Mouse (Mus musculus) heart, postnatal 14 days (tissue): ENCODE measurements at regions not wholly inside any gene's neighbourhood (a gene's known extent, or its start where the extent isn't known, plus 50 kb on each side); places are given as distances from the start of the nearest gene placed in this dataset.

Experiments
- DNase-seq, 2 experiments: peaks; one replicate each; pipeline ENCODE4 v3.0.0; 2021 to 2022
- intact Hi-C: fragments of 180-260 bp; cut with DNase I; formaldehyde crosslinking; loops from one replicate; pipeline ENCODE4 v1.15.1; 2025

- intact Hi-C loops, result no loop called here
Measured at GRCm38 (mm10) chr7:34587239-34587638, 69.3 kb downstream of the Kctd15 start.

DNA sequence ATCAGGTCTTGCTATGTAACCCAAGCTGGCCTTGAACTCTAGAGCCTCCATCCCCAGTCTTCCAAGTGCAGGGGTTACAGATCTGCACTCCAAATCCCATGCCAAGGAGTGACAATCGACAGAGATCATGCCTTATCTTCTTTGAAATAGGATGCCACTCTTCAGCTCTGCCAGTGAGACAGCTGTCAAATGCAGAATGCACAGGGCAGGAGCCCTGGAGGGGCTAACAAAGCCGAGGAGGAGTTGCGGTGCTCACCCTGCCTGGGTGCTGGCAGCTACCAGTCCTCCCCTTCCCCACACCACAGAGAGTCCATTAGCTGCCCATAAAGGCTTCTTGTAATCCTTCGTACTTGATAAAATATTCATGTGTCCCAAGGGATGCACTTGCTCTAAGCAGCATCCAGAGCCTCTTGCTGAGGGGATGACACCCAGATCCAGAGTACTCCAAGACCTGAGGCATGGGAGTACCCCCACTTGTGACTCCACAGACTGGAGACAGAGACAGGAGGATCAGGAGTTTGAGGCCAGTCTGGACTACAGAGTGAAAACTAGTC is 71.1 kb downstream of the Kctd15 start:
- intact Hi-C loops, result no loop called here
- no peak for DNase-seq

More at GRCm38 (mm10) chr7:34587239-34587638, 69.3 kb downstream of the Kctd15 start:
- DNase-seq, result no peak

- intact Hi-C loops, result no loop called here
- DNase-seq, result no peak
Measured at GRCm38 (mm10) chr7:34584870-34585269, 71.7 kb downstream of the Kctd15 start.

- intact Hi-C loops, result no loop called here
- DNase-seq, result no peak
Measured at GRCm38 (mm10) chr7:34580866-34581265, 75.7 kb downstream of the Kctd15 start.

DNA sequence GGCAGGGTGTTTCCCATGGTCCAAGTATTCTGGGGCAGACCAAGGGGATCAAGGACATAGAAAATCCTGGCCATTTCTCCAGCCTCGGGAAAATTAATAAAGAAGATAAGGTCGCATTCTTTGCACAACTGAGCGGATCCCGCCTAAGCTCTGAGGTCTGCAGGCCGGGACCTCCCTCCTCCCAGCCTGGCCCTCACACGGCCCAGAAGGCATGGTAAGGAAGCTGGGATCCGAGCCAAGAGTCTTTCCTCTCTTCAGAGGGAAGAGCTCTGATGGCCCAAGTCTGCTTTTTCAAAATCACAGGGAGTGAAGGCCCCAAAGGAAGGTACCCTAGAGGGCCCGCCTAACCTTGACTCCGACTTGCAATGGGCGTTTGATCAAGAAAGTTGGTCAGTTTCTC is 85.2 kb downstream of the Kctd15 start:
- intact Hi-C loops, result loop anchor here (5.0 kb wide), 1 partner anchor 86 kb away; the partner anchor contains the start of gene Kctd15

DNA sequence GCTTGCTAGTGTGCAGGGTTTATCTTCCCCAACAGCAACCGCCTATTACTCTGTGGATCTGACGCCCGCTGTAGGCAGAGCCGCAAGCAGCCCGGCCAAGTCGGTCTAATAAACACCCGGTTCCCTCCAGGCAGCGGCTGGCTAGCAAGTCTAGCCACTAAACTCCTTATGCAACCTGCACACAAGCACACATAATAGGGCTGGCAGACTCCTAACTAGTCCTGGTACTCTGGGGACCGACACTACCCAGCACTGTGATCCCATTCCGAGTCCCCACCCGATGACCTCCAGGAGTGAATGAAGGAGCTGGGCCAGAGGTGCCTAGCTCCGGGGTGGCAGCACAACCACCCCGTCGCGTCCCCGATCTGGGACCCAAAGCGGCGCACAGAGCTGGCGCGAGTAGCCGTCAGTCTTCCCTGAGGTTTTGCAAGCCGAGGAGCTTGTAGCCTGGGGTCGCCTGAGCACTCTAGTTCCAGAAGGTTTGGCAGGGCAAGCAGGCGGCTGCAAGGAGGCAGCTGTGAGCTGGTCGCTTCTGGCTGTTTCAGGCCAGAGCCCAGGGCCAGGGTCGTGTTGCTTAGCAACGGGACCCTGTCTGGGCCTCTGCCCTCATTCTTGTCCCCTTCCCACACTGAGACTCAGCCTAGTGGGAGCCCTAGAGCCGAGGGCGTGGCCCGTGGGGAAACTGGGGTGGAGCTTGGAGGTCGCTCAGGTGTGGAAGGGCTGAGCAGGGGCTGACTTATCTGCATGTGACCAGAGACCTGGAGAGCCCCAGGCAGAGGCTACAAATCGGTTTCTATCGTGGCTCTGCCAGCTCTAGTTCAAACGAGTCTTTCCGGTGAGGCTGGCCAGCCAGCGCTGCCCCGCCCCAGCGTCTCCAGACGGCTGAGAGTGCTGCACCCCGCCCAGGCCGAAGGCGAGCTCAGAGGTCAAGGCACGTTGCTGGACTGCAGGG is 86.1 kb downstream of the Kctd15 start:
- intact Hi-C loops, result loop anchor here (5.0 kb wide), 1 partner anchor 87 kb away; the partner anchor contains the start of gene Kctd15
- peak; percentile 71 to 74 for DNase-seq

More for the DNA sequence above, 85.2 kb downstream of the Kctd15 start:
- peak; percentile 52 to 64 for DNase-seq

DNA sequence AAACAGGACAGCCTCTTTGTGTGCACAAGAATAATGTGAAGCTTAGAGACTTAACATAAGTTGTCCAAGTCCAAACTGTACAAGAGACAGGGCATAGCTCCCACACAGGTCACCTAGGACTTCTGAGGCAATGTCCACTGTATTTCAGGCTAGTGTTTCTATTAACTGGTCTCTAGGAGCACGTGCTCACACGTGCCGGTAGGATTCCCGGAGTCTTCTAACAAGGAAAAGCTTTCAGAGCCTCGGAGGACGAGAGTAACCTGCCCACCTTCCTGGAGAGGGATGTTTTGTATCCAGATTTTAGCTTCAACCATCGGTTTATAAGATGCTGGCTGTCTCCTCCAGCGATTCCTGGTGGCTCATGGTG is 86.8 kb downstream of the Kctd15 start:
- DNase-seq, result no peak
- intact Hi-C loops, result loop anchor here (5.0 kb wide), 1 partner anchor 88 kb away; the partner anchor contains the start of gene Kctd15

- intact Hi-C loops, result no loop called here
- no peak for DNase-seq
Measured at GRCm38 (mm10) chr7:34567575-34567974, 89.0 kb downstream of the Kctd15 start.

GRCm38 (mm10) chr7:34562160-34562559 is 94.4 kb downstream of the Kctd15 start:
- intact Hi-C loops, result no loop called here
- DNase-seq, result no peak

DNA sequence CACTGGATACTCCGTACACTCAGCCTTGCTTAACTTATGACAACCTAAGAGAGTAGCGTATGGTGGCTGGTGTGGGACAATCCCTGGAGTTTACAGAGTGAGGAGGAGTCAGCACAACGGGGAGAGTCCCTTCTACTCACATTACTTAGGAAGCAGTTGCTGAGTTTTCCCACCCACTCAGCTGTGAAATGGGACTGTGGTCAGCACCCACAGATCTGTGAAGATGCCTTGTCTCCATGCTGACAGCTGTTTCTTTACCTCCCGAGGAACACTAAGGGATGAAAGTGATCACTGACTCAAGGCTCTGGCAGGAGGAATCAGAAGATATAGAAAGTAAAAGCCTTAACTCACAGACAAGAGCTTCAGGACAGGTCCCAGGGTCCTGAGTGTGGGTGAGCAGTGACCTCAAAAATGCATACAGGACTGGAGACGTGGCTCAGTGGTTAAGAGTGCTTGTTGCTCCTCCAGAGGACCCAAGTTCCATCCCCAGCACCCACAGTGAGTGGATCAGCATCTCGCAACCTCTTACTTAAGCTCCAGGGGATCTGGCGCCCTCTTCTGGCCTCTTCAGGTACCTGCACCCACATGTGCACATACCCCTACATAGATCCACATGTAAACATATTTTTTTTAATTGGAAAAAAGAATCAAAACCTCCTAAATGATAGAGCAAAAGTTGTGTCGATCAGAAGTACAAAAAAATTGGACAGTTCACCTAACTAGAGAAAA is 97.8 kb downstream of the Kctd15 start:
- no peak for DNase-seq
- intact Hi-C loops, result no loop called here

DNA sequence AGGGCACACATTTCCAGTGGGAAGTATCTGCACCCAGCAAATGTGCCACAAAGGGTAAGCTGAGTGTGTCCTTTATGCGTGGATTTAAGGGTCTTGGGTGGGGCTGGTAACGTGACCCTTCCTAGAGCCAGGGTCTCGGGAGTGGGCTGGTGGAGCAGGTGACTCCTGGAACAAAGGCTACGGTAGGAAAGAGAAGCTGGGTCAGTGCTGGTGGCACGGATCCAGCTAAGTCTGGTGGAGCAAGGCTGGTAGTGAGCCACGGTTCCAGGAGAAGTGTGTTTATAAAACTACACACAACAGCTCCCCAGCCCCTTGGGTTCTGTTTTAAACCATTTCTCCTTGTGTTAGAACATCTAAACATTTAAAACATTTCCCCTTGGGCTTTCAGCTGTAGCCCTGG is 101.3 kb downstream of the Kctd15 start:
- intact Hi-C loops, result no loop called here
- peak in 1 of 2 experiments; percentile 19 for DNase-seq

GRCm38 (mm10) chr7:34546609-34547316 is 109.8 kb downstream of the Kctd15 start:
- intact Hi-C loops, result no loop called here

GRCm38 (mm10) chr7:34545906-34546305 is 110.6 kb downstream of the Kctd15 start:
- intact Hi-C loops, result no loop called here
- DNase-seq, result no peak

More at GRCm38 (mm10) chr7:34546609-34547316, 109.8 kb downstream of the Kctd15 start:
- no peak for DNase-seq

DNA sequence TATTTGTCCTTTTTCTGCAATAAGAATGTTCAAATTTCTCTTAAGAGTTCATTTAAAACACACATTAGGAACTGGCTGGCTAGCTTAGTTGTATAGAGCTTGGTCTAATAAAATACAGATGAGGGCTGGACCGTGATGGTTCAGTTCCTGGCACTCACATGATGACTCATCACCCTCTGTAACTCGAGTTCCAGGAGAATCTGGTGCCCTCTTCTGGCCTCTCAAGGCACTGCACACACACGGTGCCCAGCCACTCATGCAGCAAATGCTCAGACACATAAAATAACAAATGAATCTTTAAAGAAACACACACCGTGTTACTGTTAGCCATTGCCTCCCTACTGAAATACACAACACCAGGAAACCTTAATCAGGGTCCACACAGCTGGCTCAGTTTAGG is 114.6 kb downstream of the Kctd15 start:
- no peak for DNase-seq

GRCm38 (mm10) chr7:34541000-34541399 is 115.5 kb downstream of the Kctd15 start:
- intact Hi-C loops, result no loop called here
- DNase-seq, result no peak

More for the DNA sequence above, 114.6 kb downstream of the Kctd15 start:
- intact Hi-C loops, result no loop called here

DNA sequence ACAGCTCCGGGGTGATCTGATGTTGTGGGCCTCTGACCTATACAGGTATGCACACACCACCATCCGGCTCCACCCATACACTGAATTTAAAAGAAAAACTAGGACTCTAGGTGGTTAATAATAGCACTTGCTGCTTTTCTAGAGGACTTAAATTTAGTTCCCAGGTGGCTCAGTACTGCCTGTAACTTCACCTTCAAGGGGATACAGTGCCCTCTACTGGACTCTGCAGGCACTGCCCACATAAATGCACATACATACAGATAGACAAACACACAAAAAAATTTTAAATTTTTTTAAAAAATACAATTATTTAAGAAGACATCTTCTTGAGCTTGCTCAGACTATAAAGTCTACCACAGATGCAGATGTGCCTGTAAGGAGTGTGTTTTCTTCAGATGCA is 116.7 kb downstream of the Kctd15 start:
- no peak for DNase-seq
- intact Hi-C loops, result no loop called here

- DNase-seq, result no peak
- intact Hi-C loops, result no loop called here
Measured at GRCm38 (mm10) chr7:34538310-34539055, 118.0 kb downstream of the Kctd15 start.

DNA sequence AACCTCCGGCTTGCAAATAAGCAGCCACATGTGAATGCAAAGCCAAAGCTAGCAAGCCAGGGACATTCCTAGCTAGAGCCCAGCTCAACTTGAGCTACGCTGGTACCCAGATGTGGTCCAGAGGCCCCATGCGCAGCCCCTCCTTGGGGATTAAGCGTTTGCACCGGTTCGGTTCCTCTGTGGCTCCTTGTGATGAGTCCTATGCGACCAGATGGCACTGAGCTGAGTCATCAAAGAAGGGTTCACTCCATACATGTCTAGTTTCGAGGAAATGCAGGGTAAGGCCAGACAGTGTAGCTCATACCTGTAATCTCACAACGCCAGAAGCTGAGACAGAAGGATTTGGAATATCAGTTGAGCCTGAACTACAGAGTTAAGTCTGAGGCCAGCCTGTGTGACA is 119.4 kb downstream of the Kctd15 start:
- DNase-seq, result no peak
- intact Hi-C loops, result no loop called here

DNA sequence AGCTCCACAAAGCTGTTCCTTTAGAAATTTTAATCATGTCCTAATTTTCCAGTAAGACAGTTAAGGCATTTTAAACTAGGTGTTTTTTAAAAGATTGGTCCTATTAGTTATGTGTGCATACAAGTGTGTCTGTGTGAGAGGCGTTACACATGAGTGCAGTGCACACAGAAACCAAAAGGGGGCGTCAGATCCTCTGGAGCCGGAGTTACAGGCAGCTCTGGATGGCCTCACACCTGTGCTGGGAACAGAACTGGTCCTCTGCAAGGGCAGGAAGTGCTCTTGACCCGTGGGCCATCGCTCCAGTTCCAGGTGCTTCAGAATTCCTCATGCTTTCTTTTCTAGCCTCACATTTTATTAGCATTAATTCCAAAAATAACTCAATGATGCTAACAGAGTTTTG is 122.3 kb downstream of the Kctd15 start:
- DNase-seq, result no peak
- intact Hi-C loops, result no loop called here

DNA sequence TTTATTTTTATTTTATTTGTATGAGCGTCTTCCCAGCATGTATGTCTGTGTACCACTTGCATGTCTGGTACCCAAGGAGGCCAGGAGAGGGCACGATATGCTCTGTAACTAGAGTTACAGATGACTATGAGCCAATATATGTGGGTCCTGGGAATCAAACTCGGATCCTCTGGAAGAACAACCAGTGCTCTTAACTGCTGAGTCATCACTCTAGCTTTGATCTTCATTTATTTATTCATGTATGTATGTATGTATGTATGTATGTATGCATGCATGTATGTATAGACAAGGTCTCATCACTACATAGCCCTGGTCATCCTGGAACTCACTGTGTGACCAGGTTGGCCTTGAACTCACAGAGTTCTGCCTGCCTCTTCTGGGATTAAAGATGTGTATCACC is 124.9 kb downstream of the Kctd15 start:
- DNase-seq, result no peak
- intact Hi-C loops, result no loop called here
